Mouse (Mus musculus): ENCODE measurements at regions not wholly inside any gene's neighbourhood (a gene's known extent, or its start where the extent isn't known, plus 50 kb on each side); places are given as distances from the start of the nearest gene placed in this dataset.

GRCm38 (mm10) chr4:106121306-106121705 is 194.7 kb upstream of the Usp24 start:
- Histone ChIP-seq H3K36me3 (ENCODE audit: control insufficient read depth, insufficient read depth, low read length) (no peaks in the 10 kb centered on the region), H3K27ac (ENCODE audit: low read depth, low read length) (no peak overlapping the region), H3K4me2 (ENCODE audit: low read depth, low read length) (no peak overlapping the region), H3K4me3 (ENCODE audit: low read depth, low read length) (no peak overlapping the region), H3K27me3 (ENCODE audit: control insufficient read depth, insufficient read depth, low read length) (no peaks in the 10 kb centered on the region), H3K9me3 (ENCODE audit: control insufficient read depth, low read length) (no peaks in the 10 kb centered on the region), H3K9ac (replicated peaks; ENCODE audit: low read depth, low read length) (no peak overlapping the region), H3K4me1 (ENCODE audit: control insufficient read depth, insufficient read depth, low read length) (no peaks in the 10 kb centered on the region)
- WGBS: 89% methylated on average over 1 of the region's 1 CpGs
- ATAC-seq (ENCODE audit: low read depth): no peak

GRCm38 (mm10) chr4:106123038-106123654 is 192.9 kb upstream of the Usp24 start:
- Histone ChIP-seq H3K9ac (replicated peaks; ENCODE audit: low read depth, low read length) (no peak overlapping the region), H3K4me3 (ENCODE audit: low read depth, low read length) (no peak overlapping the region), H3K27ac (ENCODE audit: low read depth, low read length) (no peak overlapping the region), H3K4me1 (ENCODE audit: control insufficient read depth, insufficient read depth, low read length) (no peaks in the 10 kb centered on the region), H3K27me3 (ENCODE audit: control insufficient read depth, insufficient read depth, low read length) (no peaks in the 10 kb centered on the region), H3K36me3 (ENCODE audit: control insufficient read depth, insufficient read depth, low read length) (no peaks in the 10 kb centered on the region), H3K9me3 (ENCODE audit: control insufficient read depth, low read length) (no peaks in the 10 kb centered on the region), H3K4me2 (ENCODE audit: low read depth, low read length) (no peak overlapping the region)
- ATAC-seq (ENCODE audit: low read depth): no peak
- 91% methylated on average over 8 of the region's 8 CpGs for WGBS

- Histone ChIP-seq H3K4me3 (ENCODE audit: low read depth, low read length) (no peak overlapping the region), H3K9me3 (ENCODE audit: control insufficient read depth, low read length) (no peaks in the 10 kb centered on the region), H3K27ac (ENCODE audit: low read depth, low read length) (no peak overlapping the region), H3K9ac (replicated peaks; ENCODE audit: low read depth, low read length) (no peak overlapping the region), H3K4me2 (ENCODE audit: low read depth, low read length) (no peak overlapping the region), H3K27me3 (ENCODE audit: control insufficient read depth, insufficient read depth, low read length) (no peaks in the 10 kb centered on the region), H3K4me1 (ENCODE audit: control insufficient read depth, insufficient read depth, low read length) (no peaks in the 10 kb centered on the region), H3K36me3 (ENCODE audit: control insufficient read depth, insufficient read depth, low read length) (no peaks in the 10 kb centered on the region)
- WGBS: 42% methylated on average over 5 of the region's 5 CpGs
- ATAC-seq (ENCODE audit: low read depth): no peak
Observed at GRCm38 (mm10) chr4:106127199-106127598, 188.8 kb upstream of the Usp24 start.

- no peaks in the 10 kb centered on the region for H3K36me3 ChIP-seq (ENCODE audit: control insufficient read depth, insufficient read depth, low read length)
- no peak overlapping the region for H3K9ac ChIP-seq (replicated peaks; ENCODE audit: low read depth, low read length)
- ATAC-seq (ENCODE audit: low read depth): no peak
- no peak overlapping the region for H3K27ac ChIP-seq (ENCODE audit: low read depth, low read length)
- no peak overlapping the region for H3K4me2 ChIP-seq (ENCODE audit: low read depth, low read length)
- no peaks in the 10 kb centered on the region for H3K27me3 ChIP-seq (ENCODE audit: control insufficient read depth, insufficient read depth, low read length)
- H3K4me3 ChIP-seq (ENCODE audit: low read depth, low read length): no peak overlapping the region
- 55% methylated on average over 7 of the region's 7 CpGs for WGBS
- no peaks in the 10 kb centered on the region for H3K4me1 ChIP-seq (ENCODE audit: control insufficient read depth, insufficient read depth, low read length)
- no peaks in the 10 kb centered on the region for H3K9me3 ChIP-seq (ENCODE audit: control insufficient read depth, low read length)
Observed at GRCm38 (mm10) chr4:106127641-106128040, 188.4 kb upstream of the Usp24 start.

GRCm38 (mm10) chr4:106129327-106129726 is 186.7 kb upstream of the Usp24 start:
- Histone ChIP-seq H3K9ac (replicated peaks; ENCODE audit: low read depth, low read length) (no peak overlapping the region), H3K4me3 (ENCODE audit: low read depth, low read length) (no peak overlapping the region), H3K4me2 (ENCODE audit: low read depth, low read length) (no peak overlapping the region), H3K9me3 (ENCODE audit: control insufficient read depth, low read length) (no peaks in the 10 kb centered on the region), H3K27me3 (ENCODE audit: control insufficient read depth, insufficient read depth, low read length) (no peaks in the 10 kb centered on the region), H3K27ac (ENCODE audit: low read depth, low read length) (no peak overlapping the region), H3K4me1 (ENCODE audit: control insufficient read depth, insufficient read depth, low read length) (no peaks in the 10 kb centered on the region), H3K36me3 (ENCODE audit: control insufficient read depth, insufficient read depth, low read length) (no peaks in the 10 kb centered on the region)
- WGBS: 81% methylated on average over 7 of the region's 7 CpGs
- no peak for ATAC-seq (ENCODE audit: low read depth)

GRCm38 (mm10) chr4:106129803-106130202 is 186.2 kb upstream of the Usp24 start:
- H3K27ac ChIP-seq (ENCODE audit: low read depth, low read length): no peak overlapping the region
- no peak overlapping the region for H3K4me2 ChIP-seq (ENCODE audit: low read depth, low read length)
- H3K4me1 ChIP-seq (ENCODE audit: control insufficient read depth, insufficient read depth, low read length): no peaks in the 10 kb centered on the region
- WGBS: 96% methylated on average over 2 of the region's 2 CpGs
- H3K36me3 ChIP-seq (ENCODE audit: control insufficient read depth, insufficient read depth, low read length): no peaks in the 10 kb centered on the region
- no peaks in the 10 kb centered on the region for H3K27me3 ChIP-seq (ENCODE audit: control insufficient read depth, insufficient read depth, low read length)
- no peak overlapping the region for H3K4me3 ChIP-seq (ENCODE audit: low read depth, low read length)
- no peak for ATAC-seq (ENCODE audit: low read depth)
- H3K9me3 ChIP-seq (ENCODE audit: control insufficient read depth, low read length): no peaks in the 10 kb centered on the region
- no peak overlapping the region for H3K9ac ChIP-seq (replicated peaks; ENCODE audit: low read depth, low read length)

GRCm38 (mm10) chr4:106133746-106134730 is 182.0 kb upstream of the Usp24 start:
- no peaks in the 10 kb centered on the region for H3K9me3 ChIP-seq (ENCODE audit: control insufficient read depth, low read length)
- no peak overlapping the region for H3K27ac ChIP-seq (ENCODE audit: low read depth, low read length)
- H3K36me3 ChIP-seq (ENCODE audit: control insufficient read depth, insufficient read depth, low read length): no peaks in the 10 kb centered on the region
- H3K9ac ChIP-seq (replicated peaks; ENCODE audit: low read depth, low read length): no peak overlapping the region
- ATAC-seq (ENCODE audit: low read depth): no peak
- WGBS: 65% methylated on average over 10 of the region's 10 CpGs
- no peaks in the 10 kb centered on the region for H3K27me3 ChIP-seq (ENCODE audit: control insufficient read depth, insufficient read depth, low read length)
- no peak overlapping the region for H3K4me3 ChIP-seq (ENCODE audit: low read depth, low read length)
- H3K4me1 ChIP-seq (ENCODE audit: control insufficient read depth, insufficient read depth, low read length): no peaks in the 10 kb centered on the region
- no peak overlapping the region for H3K4me2 ChIP-seq (ENCODE audit: low read depth, low read length)

GRCm38 (mm10) chr4:106142741-106143140 is 173.3 kb upstream of the Usp24 start:
- no peak overlapping the region for H3K27ac ChIP-seq (ENCODE audit: low read depth, low read length)
- H3K4me1 ChIP-seq (ENCODE audit: control insufficient read depth, insufficient read depth, low read length): no peaks in the 10 kb centered on the region
- no peak for ATAC-seq (ENCODE audit: low read depth)
- no peaks in the 10 kb centered on the region for H3K9me3 ChIP-seq (ENCODE audit: control insufficient read depth, low read length)
- no peak overlapping the region for H3K9ac ChIP-seq (replicated peaks; ENCODE audit: low read depth, low read length)
- H3K4me3 ChIP-seq (ENCODE audit: low read depth, low read length): no peak overlapping the region
- H3K27me3 ChIP-seq (ENCODE audit: control insufficient read depth, insufficient read depth, low read length): no peaks in the 10 kb centered on the region
- WGBS: 93% methylated on average over 4 of the region's 4 CpGs
- no peak overlapping the region for H3K4me2 ChIP-seq (ENCODE audit: low read depth, low read length)
- H3K36me3 ChIP-seq (ENCODE audit: control insufficient read depth, insufficient read depth, low read length): no peaks in the 10 kb centered on the region

Data from neural tube, embryonic 14.5 days (tissue).